Mouse (Mus musculus) cerebral cortex, adult 2 months (tissue): Measurements from ENCODE around the gene Slc22a7.

ENCODE experiments used
- WGBS: fragments of 180-500 bp; shearing (Covaris S2); methylation state at CpG from one replicate; pipeline ENCODE4 v1.1.7; 2018; 5-methylcytosine and 5-hydroxymethylcytosine counted together

The Slc22a7 gene

DNA sequence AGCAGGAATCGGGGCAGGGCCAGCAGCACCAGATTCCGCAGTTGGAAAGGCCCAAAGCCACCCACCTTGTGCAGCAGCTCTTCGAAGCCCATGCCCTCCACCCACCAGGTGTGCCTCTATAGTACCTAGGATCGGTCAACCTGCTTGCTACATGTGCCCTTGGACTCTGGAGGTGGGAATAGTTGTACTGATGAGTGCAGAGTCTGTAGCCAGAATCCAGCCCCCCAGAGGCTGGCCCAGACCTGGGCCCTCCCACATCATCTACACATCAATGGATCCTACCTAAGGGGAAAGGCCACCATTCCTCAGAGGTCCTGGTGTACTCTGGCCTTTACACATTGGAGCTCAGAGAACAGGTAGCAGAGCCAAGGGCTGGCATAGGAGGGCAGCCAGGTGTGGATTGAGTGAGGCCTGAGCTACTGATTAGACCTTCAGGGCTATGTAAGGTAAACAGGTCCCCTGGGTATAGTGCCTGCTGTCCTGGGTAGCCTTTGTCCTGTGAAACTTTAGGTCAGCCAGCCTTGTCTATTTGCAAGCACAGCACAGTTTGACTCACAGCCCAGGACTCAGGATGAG lies at the start of gene Slc22a7:
Gene Slc22a7, minus strand, starts transcription at position 160 of the 576 bp plus-strand sequence.
- WGBS = 91% methylated on average over 4 of the region's 4 CpGs

- WGBS = 1% methylated on average over 29 of the region's 49 CpGs
Observed at GRCm38 (mm10) chr17:46487431-46487830, 49.2 kb upstream of the Slc22a7 start, which contains the start of gene Ttbk1. Gene Ttbk1 (minus strand): TSS chr17:46487675.

- 2% methylated on average over 22 of the region's 22 CpGs for WGBS
Observed at GRCm38 (mm10) chr17:46486995-46487394, 48.7 kb upstream of the Slc22a7 start.

DNA sequence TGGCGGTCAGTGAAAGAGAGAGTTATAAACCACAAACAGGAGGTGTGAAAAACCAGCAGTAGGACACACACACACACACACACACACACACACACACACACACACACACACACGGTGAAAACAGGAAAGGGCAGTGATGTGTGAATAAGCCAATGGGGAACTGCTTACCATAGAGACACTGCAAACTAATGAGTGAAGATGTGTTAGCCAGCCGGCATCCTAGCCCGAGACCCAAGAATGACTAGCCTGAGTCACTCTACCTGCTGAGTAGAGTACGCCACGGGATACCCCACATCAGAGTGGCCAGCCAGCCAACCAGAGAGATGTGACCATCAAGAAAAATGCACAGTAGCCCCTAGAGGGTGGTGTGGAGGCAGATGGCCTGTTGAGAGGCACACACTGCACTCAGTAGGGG lies 46.2 kb upstream of the Slc22a7 start:
- 9% methylated on average over 6 of the region's 6 CpGs for whole genome bisulfite sequencing

DNA sequence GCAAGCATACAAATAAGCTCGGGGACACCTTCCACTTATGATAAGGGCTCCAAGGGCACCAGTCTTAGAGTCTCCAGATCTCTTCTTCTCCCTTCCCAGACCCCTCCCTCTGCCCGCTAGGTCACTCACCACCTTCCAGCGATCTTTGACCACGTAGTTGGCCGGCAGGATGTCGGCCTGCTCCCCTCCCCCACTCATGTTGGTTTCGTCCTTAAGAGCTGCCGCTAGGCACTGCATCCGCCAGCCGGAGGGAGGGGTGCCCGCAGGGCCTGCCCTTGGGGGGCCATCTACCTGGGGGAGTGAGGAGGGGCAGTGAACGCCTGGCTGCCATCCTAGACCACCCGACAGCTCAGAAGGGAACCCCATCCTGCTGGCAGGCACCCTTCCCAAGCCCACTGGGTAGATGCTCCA lies 45.8 kb upstream of the Slc22a7 start:
- 3% methylated on average over 13 of the region's 13 CpGs for WGBS

DNA sequence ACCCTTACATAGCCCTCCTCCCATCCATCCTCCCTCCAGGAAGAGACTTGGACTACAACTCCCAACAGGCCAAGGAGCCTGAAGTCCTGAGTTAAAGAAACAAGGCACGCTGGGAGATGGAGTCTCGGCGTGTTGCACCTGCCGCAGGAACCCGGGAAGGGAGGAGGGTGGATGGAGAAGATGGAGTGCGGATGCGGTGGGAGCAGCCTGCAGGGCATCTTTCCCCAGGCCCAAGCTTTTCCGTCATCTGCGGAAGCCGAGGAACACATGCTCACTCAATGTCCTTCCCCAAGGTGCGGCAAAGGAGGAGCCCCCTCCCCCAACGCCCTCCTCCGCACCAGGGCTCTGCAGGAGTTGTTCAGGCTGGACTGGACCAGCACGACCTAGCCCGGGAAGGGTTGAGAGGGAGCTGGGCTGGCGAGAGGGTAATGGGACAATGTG lies 45.3 kb upstream of the Slc22a7 start:
- WGBS = 6% methylated on average over 16 of the region's 16 CpGs

DNA sequence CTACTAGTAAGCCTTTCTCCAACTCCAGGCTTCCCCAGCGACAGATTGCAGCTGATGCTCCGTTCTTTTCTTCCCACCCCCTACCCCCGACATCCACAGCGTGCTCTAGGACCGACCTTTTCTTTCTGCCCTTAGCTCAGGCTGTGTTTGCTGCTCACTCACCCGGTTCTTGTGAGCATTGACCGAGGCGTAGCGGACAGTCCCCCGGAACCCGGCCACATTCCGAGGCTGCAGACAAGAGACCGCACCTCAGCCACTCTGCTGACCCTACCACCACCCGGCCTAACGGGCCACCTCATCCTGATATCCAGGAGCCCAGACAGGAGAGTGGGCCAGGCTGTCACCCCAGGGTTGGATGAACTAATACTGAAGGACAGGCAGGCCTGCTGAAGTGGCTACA lies 39.0 kb upstream of the Slc22a7 start:
- 88% methylated on average over 15 of the region's 15 CpGs for WGBS

DNA sequence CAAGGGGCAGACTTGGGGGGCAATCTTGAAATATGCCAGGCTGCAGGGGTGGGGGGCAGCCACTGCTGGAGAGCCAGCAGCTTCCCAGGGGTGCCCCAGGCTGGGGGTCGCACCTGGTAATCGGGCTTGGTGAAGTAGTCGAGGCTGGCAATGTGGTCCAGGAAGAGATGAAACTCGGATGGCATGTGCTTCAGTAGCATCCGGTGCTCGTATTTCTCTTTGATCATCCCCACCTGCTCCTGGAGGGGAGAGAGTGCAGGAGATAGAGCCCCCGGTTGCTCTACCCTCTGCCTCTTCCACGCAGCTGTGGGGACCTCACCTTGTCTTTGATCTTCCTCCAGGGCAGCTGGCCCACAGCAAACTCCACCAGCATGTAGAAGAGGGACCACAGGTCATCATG lies 38.3 kb upstream of the Slc22a7 start:
- WGBS = 90% methylated on average over 8 of the region's 8 CpGs

GRCm38 (mm10) chr17:46467830-46468229 lies 29.6 kb upstream of the Slc22a7 start:
- WGBS = 56% methylated on average over 9 of the region's 9 CpGs

DNA sequence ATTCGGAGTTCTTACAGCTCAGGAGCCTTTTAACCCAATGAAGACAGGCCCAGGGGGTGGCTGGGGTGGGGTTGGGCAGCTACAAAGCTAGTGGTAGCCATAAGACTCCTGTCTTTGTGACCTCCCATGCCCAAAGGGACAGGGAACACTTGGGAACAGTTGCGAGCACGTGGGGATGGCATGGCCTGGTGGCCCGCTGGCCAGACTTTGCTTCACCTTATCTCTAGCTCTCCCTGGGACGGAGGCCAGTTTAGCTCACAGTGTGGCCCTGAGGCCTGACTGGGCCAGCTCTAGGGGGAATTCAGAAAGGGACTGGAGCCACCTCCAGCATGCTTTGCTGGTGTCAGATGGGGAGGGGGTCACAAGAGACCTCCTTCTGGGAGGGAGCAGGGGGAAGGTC lies 24.0 kb upstream of the Slc22a7 start:
- 86% methylated on average over 5 of the region's 5 CpGs for WGBS

DNA sequence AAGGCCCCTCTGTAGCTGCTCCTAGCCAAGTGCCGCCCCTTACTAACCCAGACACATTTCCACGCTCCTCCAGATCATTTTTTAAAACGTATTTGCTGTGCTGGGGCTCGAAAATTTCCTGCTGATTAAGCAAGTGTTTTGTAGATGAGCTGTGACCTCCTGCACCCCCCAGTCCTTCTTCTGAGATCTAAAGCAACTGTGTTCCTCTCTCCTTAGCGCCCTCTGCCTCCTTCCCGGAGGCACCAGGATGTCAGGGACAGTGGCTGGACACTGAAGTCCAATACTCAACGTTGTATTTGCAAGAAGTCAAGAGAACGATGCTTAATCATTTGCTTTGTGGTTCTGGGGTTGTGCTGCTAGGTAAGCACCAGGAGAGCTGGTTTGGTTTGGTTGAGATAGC lies 23.1 kb upstream of the Slc22a7 start:
- 48% methylated on average over 8 of the region's 8 CpGs for WGBS

DNA sequence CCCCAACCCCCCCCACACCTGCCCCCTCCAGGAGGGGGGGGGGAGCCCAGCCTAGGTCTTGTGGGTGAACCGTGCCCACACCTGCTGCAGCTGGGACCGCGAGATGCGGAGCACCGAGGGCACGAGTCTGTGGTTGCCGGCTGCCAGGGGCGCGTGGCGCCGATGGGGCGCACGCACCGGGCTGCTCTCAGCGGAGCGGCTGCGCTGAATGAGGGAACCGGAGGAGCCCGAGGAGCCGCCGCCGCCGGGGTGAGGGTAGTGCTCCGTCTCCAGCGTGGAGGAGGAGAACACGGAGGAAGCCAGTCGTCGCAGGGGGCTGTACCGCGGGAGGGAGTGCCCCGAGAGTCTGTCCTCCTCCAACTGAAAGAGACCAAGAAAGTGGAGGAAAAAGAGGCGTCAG lies 22.4 kb upstream of the Slc22a7 start:
- 27% methylated on average over 32 of the region's 32 CpGs for WGBS

GRCm38 (mm10) chr17:46458439-46458838 lies 20.2 kb upstream of the Slc22a7 start:
- WGBS = 54% methylated on average over 3 of the region's 3 CpGs

DNA sequence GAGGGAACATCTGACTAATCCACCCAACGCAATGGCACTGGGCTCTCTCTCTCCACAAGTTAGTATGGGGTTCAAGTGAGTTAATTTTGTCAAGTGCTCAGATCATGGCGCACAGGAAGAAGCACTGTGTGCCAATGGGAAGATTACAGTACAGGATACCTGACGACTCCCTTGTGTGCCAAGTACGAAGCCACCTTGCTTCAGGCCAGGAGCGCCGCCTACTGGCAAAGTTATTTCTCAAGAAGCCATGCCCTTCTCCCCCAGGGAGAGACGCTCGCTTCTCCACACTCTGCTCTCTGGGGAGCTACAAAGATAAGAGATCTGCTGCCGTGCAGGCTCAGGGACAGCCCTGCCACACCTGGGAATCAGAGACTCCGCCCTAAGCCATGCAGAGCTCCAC lies 19.5 kb upstream of the Slc22a7 start:
- WGBS = 38% methylated on average over 10 of the region's 10 CpGs

DNA sequence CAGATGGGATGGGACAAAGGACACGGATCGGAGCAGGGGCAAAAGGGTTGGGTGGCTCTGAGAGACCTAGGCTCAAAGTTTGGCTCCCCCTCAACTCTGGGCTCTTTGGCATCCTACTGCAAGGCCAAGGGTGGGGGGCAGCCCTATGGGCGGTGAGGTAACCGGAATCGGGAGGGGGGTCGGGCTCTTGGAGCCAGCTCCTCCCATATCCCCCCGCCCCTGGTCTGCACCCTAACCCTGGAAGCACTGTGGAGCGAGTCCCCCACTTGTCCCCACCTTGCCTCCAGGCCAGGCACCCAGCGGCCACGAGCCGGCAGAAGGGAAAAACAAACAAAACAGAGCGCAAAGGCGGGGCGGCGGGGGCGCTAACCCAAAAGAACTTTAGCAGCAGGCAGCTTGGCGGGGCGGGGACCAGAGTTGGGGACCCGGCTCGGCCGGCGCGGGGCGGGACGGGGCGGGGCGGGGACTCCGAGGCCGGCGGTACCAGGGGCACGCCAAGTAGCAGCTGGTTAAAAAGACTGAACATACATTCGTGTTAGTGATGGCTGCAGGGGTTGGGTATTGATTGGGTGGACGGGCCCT lies 16.9 kb upstream of the Slc22a7 start:
- 7% methylated on average over 33 of the region's 33 CpGs for WGBS

- WGBS = 6% methylated on average over 9 of the region's 9 CpGs
Observed at GRCm38 (mm10) chr17:46454539-46454938, 16.3 kb upstream of the Slc22a7 start.

- 5% methylated on average over 26 of the region's 26 CpGs for WGBS
Observed at GRCm38 (mm10) chr17:46453970-46454411, 15.7 kb upstream of the Slc22a7 start.

- WGBS = 32% methylated on average over 13 of the region's 13 CpGs
Observed at GRCm38 (mm10) chr17:46453302-46453948, 15.2 kb upstream of the Slc22a7 start.

DNA sequence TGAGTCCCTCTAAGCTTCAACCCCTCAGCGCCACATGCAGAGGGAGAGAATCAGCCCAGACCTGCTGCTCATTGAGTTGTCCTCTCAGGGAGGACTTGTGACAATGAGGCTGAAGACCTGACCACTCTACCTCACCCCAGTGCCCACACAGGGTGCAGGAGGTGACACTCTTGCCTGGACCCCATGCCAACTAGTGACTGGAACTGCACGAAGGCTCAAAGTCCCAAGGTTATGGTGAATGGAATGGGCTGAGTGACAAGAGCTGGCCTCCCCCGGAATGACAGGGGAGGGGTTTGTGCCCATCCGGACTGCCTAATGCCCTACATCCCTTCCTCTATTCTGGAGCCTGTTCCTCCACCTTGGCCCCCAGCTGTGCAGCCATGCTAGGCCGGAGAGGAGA lies 14.4 kb upstream of the Slc22a7 start:
- 66% methylated on average over 5 of the region's 5 CpGs for WGBS

DNA sequence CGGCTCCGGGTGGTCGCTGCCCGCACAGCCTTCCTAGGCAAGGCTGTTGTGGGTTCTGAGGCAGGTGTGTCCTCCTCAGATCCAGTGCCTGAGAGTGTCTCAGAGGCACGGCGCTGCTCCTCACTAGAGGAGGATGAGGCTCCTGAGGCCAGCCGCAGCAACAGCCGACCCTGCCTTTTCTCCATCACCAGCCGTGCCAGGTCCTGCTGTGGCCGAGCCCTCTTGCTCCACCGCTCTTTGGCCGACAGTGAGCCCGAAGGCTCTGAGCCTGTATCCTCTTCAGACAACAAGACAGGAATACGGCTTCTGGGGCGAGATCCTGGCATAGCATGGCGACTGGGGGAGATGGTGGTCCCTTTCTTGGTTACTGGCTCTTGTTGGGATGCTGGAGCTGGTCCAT lies 8.0 kb upstream of the Slc22a7 start:
- WGBS = 95% methylated on average over 16 of the region's 16 CpGs

DNA sequence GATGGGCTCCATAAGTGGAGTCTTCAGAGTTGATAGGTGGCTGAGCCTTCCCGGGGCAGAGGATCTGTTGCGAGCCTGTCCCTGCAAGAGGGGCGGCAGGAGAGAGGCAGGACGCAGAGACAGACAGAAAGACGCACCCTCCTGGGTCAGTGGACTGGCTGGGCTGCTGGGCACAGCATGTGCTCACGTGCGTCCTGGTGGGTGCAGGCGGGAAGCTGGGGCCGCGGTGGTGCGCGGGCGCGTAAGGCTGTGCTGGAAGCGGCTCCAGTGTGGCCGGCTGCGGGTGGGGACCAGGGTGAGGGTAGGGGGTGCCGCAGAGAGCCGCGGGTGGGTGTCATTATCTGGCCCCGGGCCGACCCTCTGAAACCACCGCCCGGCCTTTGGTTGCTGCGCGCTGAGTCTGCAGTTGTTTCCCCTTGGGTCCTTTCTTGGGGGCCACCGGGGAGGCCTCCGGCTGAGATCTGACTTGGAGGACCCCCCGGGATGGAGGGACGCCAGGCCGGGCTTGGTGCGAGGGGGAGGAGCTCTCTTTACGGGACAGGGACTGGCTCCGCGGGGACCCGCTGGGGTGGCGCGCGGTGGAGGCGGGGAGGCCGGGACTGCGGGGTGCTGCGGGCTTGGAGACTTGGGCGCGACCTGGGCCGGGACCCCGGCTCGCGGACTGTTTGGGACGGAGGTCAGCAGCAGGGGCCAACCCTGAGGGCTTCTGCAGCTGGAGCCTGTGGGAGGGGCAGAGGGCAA lies 6.8 kb upstream of the Slc22a7 start:
- 47% methylated on average over 50 of the region's 50 CpGs for WGBS

GRCm38 (mm10) chr17:46439176-46439575 lies 919 bp upstream of the Slc22a7 start:
- 87% methylated on average over 10 of the region's 10 CpGs for WGBS
